Mouse (Mus musculus): Measurements from ENCODE around the gene 1700042G07Rik.
A peak's percentile ranks its signal among the peaks of the same experiment; 100 is the strongest.
"Not testable (repeated sequence)": the region's sequence is repeated elsewhere in the genome, so short reads cannot be mapped to it uniquely, and the experiment has no call there.

1700042G07Rik gene

GRCm38 (mm10) chr4:116208891-116209290, 35.7 kb downstream of the 1700042G07Rik start:
- no peak for DNase-seq (ENCODE audit: low spot score)

- no peak for DNase-seq (ENCODE audit: low spot score)
Observed at GRCm38 (mm10) chr4:116215895-116216605, 42.9 kb downstream of the 1700042G07Rik start.

DNA sequence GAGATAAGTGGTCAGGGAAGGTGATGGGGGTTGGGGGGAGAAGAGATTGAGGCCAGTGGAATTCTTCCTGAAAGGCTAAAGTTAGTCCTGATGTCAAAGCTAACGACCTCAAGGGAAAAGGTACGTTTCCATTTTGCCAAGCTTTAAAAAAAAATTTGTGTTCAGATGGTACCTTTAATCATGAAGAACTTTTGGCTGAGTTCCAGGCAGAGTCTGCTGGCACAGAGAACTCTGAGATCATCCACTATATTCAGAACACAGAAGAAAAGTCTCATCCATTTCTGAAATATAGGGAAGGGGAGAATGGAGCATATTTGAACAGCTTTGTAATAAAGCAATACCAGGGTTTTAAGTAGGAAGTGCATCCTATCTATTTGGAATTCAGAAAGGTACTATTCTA, 43.9 kb downstream of the 1700042G07Rik start:
- DNase-seq (ENCODE audit: low spot score): peak; percentile 53

GRCm38 (mm10) chr4:116217661-116218060, 44.5 kb downstream of the 1700042G07Rik start:
- not testable (repeated sequence) for DNase-seq (ENCODE audit: low spot score)

DNA sequence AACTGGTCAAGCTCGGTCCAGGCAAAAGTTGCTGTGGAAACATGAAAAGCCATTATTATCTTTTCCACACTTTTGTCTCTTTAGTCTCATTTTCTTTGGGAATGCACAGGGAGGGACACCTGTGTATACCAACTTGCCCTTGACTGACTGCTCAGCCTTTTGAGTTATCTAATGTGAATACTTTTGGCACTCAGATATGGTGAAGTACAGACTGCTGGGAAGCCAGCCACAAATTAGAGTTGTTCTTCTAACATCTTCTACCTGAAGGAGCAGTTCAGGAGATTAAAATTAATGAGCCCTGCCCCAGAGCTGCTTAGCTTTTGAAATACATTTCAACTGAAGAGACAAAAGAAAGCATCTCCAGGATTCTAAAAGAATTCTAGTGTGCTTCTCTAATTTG, 45.9 kb downstream of the 1700042G07Rik start:
- DNase-seq (ENCODE audit: low spot score): no peak

GRCm38 (mm10) chr4:116220071-116220650, 47.0 kb downstream of the 1700042G07Rik start:
- no peak for DNase-seq (ENCODE audit: low spot score)

- no peak for DNase-seq (ENCODE audit: low spot score)
Observed at GRCm38 (mm10) chr4:116220780-116221139, 47.6 kb downstream of the 1700042G07Rik start.

- DNase-seq (ENCODE audit: low spot score): peak; percentile 95
Observed at GRCm38 (mm10) chr4:116221140-116221851, 48.1 kb downstream of the 1700042G07Rik start, which contains the start of gene Pik3r3. Gene Pik3r3, plus strand, starts transcription at chr4:116221618.

DNA sequence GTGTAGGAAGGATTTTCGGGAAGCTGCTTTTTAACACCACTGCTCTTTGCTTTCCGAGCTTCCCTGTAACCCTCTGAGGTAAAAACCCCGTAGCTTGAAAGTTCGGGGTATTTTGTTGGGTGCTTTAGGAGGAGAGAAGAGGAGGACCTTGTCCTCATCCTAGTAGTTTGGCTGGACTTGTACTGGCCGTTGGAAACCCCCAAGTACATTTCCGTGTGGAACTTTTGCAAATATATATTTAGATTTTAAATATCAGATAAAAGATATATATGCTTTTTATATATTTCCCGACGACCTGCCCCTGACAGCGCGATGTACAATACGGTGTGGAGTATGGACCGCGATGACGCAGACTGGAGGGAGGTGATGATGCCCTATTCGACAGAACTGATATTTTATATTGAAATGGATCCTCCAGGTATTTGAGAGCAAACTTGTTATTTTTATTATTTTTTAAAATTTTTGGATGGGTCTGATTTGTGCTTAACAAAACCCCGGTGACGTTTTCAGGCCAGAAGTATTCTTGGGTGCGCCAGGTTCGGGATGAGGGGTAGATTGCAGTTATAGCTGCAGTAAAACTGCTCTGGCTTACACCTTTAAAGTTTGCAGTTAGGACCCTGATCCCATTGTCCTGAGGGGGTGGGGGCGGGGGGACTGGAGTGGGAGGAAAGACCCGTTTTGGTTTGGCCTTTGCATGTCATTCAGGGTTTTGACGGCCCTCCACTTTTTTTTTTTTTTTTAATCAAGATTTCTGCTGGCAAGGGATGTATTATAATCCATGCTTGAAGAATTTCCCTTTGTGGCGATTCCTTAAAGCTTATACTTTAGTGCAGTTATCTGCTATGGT, 49.0 kb downstream of the 1700042G07Rik start:
- no peak for DNase-seq (ENCODE audit: low spot score)

- no peak for DNase-seq (ENCODE audit: low spot score)
Observed at GRCm38 (mm10) chr4:116222843-116223119, 49.6 kb downstream of the 1700042G07Rik start.
